Mouse (Mus musculus): Measurements from ENCODE around the gene Prss50. TPM values are rescaled to one million over a fixed set of nuclear protein-coding genes. Genes with fewer than 3 reads are reported as not detected.

The Prss50 gene
- total and polyA plus RNA-seq, 3 experiments = not detected

GRCm38 (mm10) chr9:110881953-110882352, 24.2 kb downstream of the Prss50 start:
- no peaks in the 10 kb centered on the region for H3K79me2 ChIP-seq (ENCODE audit: control insufficient read depth, insufficient read depth, low read length, poor library complexity)
- no peak overlapping the region for H3K4me3 ChIP-seq (ENCODE audit: control insufficient read depth in 1 of 2, insufficient read depth in 1 of 2, low read depth in 2 of 2, low read length in 2 of 2)
- no peaks in the 10 kb centered on the region for H3K9me3 ChIP-seq (replicated peaks; ENCODE audit: insufficient read depth, low read length)
- TF ChIP-seq BHLHE40 (IDR thresholded peaks at IDR 0.05; ENCODE audit: borderline replicate concordance, low read depth, low read length) (no peak), POLR2AphosphoS5 (IDR thresholded peaks at IDR 0.05; ENCODE audit: borderline replicate concordance, low read depth, low read length) (no peak), ZMIZ1 (IDR thresholded peaks at IDR 0.05; ENCODE audit: low read depth, low read length) (no peak), MAX (IDR thresholded peaks at IDR 0.05; ENCODE audit: low read length) (no peak), MAZ (IDR thresholded peaks at IDR 0.05; ENCODE audit: low read depth, low read length) (no peak), UBTF (IDR thresholded peaks at IDR 0.05; ENCODE audit: borderline replicate concordance, insufficient read depth, low read depth, low read length) (no peak), RCOR1 (IDR thresholded peaks at IDR 0.05; ENCODE audit: low read depth, low read length) (no peak), RAD21 (IDR thresholded peaks at IDR 0.05; ENCODE audit: low read depth, low read length) (no peak), NELFE (IDR thresholded peaks at IDR 0.05; ENCODE audit: low read depth, low read length) (no peak), GABPA (IDR thresholded peaks at IDR 0.05; ENCODE audit: low read depth, low read length) (no peak), SMC3 (IDR thresholded peaks at IDR 0.05; ENCODE audit: low read depth, low read length) (no peak), GATA1 (IDR thresholded peaks at IDR 0.05; ENCODE audit: low read depth, low read length) (no peak), USF1 (IDR thresholded peaks at IDR 0.05; ENCODE audit: low read depth, low read length) (no peak), USF2 (IDR thresholded peaks at IDR 0.05; ENCODE audit: borderline replicate concordance in 1 of 2, insufficient read depth in 1 of 2, low read depth in 1 of 2, low read length in 2 of 2) (no peak), KAT2A (conservative IDR thresholded peaks at IDR 0.05; ENCODE audit: low read depth, low read length) (no peak)
- no peaks in the 10 kb centered on the region for H3K4me1 ChIP-seq (ENCODE audit: control insufficient read depth in 1 of 2, insufficient read depth in 2 of 2, low read length in 2 of 2)
- no peak overlapping the region for H3K9ac ChIP-seq (ENCODE audit: control insufficient read depth, low read depth, low read length, poor library complexity, severe bottlenecking)
- DNase-seq (ENCODE audit: low read depth, low spot score) = no peak
- no peaks in the 10 kb centered on the region for H3K36me3 ChIP-seq (ENCODE audit: control insufficient read depth in 1 of 2, insufficient read depth in 2 of 2, low read length in 2 of 2)
- no peak overlapping the region for H3K27ac ChIP-seq (ENCODE audit: control insufficient read depth, low read depth, low read length)
- no peaks in the 10 kb centered on the region for H3K27me3 ChIP-seq (ENCODE audit: control insufficient read depth in 1 of 2, insufficient read depth in 2 of 2, low read length in 2 of 2)

- H3K27ac ChIP-seq (ENCODE audit: control insufficient read depth, low read depth, low read length) = no peak overlapping the region
- H3K9me3 ChIP-seq (replicated peaks; ENCODE audit: insufficient read depth, low read length) = no peaks in the 10 kb centered on the region
- H3K27me3 ChIP-seq (ENCODE audit: control insufficient read depth in 1 of 2, insufficient read depth in 2 of 2, low read length in 2 of 2) = no peaks in the 10 kb centered on the region
- no peaks in the 10 kb centered on the region for H3K4me1 ChIP-seq (ENCODE audit: control insufficient read depth in 1 of 2, insufficient read depth in 2 of 2, low read length in 2 of 2)
- TF ChIP-seq ETS1 (IDR thresholded peaks at IDR 0.05; ENCODE audit: low read depth, low read length) = no peak
- TF ChIP-seq RCOR1 (IDR thresholded peaks at IDR 0.05; ENCODE audit: low read depth, low read length) = no peak
- TF ChIP-seq NRF1 (IDR thresholded peaks at IDR 0.05; ENCODE audit: insufficient read depth, low read depth, low read length, poor library complexity, severe bottlenecking) = no peak
- TF ChIP-seq CHD2 (IDR thresholded peaks at IDR 0.05; ENCODE audit: low read length) = no peak
- no peak for TF ChIP-seq CTCF (IDR thresholded peaks at IDR 0.05 in 2 of 3, conservative IDR thresholded peaks at IDR 0.05 in 1 of 3; ENCODE audit: control insufficient read depth in 1 of 3, insufficient read depth in 1 of 3, low read depth in 2 of 3, low read length in 3 of 3, poor library complexity in 1 of 3, severe bottlenecking in 1 of 3)
- TF ChIP-seq ZMIZ1 (IDR thresholded peaks at IDR 0.05; ENCODE audit: low read depth, low read length) = no peak
- H3K79me2 ChIP-seq (ENCODE audit: control insufficient read depth, insufficient read depth, low read length, poor library complexity) = no peaks in the 10 kb centered on the region
- no peak for DNase-seq (ENCODE audit: low read depth, low spot score)
- H3K9ac ChIP-seq (ENCODE audit: control insufficient read depth, low read depth, low read length, poor library complexity, severe bottlenecking) = no peak overlapping the region
- H3K4me3 ChIP-seq (ENCODE audit: control insufficient read depth in 1 of 2, insufficient read depth in 1 of 2, low read depth in 2 of 2, low read length in 2 of 2) = no peak overlapping the region
- no peaks in the 10 kb centered on the region for H3K36me3 ChIP-seq (ENCODE audit: control insufficient read depth in 1 of 2, insufficient read depth in 2 of 2, low read length in 2 of 2)
These were observed 29.9 kb downstream of the Prss50 start for GRCm38 (mm10) chr9:110887388-110888303.
